Mouse (Mus musculus): ENCODE data around the gene Zbtb11. TPM values are rescaled to one million over a fixed set of nuclear protein-coding genes. Genes with fewer than 3 reads are reported as not detected.

The Zbtb11 gene
- polyA plus RNA-seq, 1 experiment from 2014 or later = 14.2 TPM

DNA sequence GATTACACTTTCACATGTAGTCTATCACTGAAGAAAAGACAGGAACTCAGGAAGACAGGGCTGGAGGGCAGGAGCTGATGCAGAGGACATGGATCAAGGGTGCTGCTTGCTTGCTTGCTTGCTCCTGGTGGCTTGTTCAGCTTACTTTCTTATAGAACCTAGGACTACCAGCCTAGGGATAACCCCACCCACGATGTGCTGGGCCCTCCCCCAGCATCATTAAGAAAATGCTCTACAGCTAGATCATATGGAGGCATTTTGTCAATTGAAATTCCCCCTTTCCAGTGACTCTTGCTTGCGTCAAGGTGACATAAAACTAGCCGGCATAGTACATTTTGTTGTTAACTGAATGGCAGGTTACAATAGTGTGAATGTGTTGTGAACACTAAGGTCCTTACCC is 82.2 kb downstream of the Zbtb11 start:
- H3K4me2 ChIP-seq = no peak overlapping the region
- H3K9ac ChIP-seq = no peak overlapping the region
- no peaks in the 10 kb centered on the region for H3K36me3 ChIP-seq
- H3K27me3 ChIP-seq (replicated peaks) = no peaks in the 10 kb centered on the region
- H3K9me3 ChIP-seq (replicated peaks) = no peaks in the 10 kb centered on the region
- H3K27ac ChIP-seq (ENCODE audit: poor library complexity, severe bottlenecking) = no peak overlapping the region
- no peaks in the 10 kb centered on the region for H3K4me1 ChIP-seq (replicated peaks)
- ATAC-seq (ENCODE audit: insufficient number of reproducible peaks, low FRiP score) = no peak
- WGBS = 80% methylated on average over 3 of the region's 3 CpGs
- no peak overlapping the region for H3K4me3 ChIP-seq

DNA sequence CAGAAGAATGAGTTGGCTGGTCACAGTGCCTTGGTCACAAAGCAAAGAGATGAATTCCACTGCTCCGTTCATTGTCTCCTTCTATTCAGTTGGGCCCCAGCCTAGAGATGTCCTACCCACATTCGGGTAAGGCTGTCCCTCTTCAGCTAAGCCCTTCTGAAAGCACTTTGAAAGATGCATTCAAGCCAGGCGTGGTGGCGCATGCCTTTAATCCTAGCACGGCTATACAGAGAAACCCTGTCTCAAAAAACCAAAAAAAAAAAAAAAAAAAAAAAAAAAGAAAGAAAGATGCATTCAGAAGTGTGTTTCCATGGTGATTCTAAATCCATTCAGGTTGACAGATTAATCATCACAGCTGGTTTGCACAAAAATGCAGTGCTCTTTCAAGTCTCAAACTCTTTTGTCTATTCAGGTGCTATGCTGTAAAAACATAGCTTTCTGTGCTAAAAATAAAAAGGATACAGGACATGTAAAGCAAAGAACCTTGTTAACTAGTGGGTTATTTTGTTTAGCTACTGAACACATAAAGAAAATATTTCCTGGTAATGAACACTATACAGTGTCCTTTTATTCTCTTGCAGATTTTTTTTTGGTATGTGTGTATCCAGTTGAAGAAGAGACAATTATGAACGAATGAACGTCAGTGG is 83.4 kb downstream of the Zbtb11 start:
- WGBS = 70% methylated on average over 7 of the region's 7 CpGs
- Histone ChIP-seq H3K4me3 (no peak overlapping the region), H3K4me1 (replicated peaks) (no peaks in the 10 kb centered on the region), H3K27ac (ENCODE audit: poor library complexity, severe bottlenecking) (no peak overlapping the region), H3K36me3 (no peaks in the 10 kb centered on the region), H3K27me3 (replicated peaks) (no peaks in the 10 kb centered on the region), H3K9ac (no peak overlapping the region), H3K9me3 (replicated peaks) (no peaks in the 10 kb centered on the region), H3K4me2 (no peak overlapping the region)
- no peak for ATAC-seq (ENCODE audit: insufficient number of reproducible peaks, low FRiP score)

DNA sequence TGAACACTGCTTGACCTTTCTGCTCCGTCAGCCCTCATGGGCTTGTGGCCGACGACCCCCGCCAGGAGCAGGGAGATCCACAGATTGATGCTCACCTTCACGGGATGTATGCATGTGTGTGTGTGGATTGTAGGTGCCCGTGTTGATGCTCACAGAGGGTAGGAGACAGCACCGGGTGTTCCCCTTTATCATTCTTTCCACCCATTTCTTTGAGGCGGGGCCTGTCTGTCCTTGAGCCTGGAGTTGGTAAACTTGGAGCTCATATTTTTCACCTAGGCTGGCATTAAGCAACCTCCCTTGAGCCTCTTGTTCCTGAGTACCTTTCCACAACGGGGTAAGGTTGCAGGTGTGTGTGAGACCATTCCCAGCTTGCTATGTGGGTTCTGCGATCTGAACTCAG is 84.5 kb downstream of the Zbtb11 start:
- Histone ChIP-seq H3K4me2 (no peak overlapping the region), H3K9me3 (replicated peaks) (no peaks in the 10 kb centered on the region), H3K4me1 (replicated peaks) (no peaks in the 10 kb centered on the region), H3K36me3 (no peaks in the 10 kb centered on the region), H3K9ac (no peak overlapping the region), H3K4me3 (no peak overlapping the region), H3K27me3 (replicated peaks) (no peaks in the 10 kb centered on the region), H3K27ac (ENCODE audit: poor library complexity, severe bottlenecking) (no peak overlapping the region)
- no peak for ATAC-seq (ENCODE audit: insufficient number of reproducible peaks, low FRiP score)
- WGBS = 74% methylated on average over 10 of the region's 10 CpGs

Other genes starting within 250 kb of the Zbtb11 start
- gene Nfkbiz, start 135.0 kb upstream of the Zbtb11 start, polyA plus RNA-seq (2016; fragmentation: Nextera tagmentation; extraction: Ambion mirVana) = 3.1 and 3.3 TPM in 2 replicates
- 0.66 and 0.74 TPM in 2 replicates for gene Nxpe3, start 78.6 kb upstream of the Zbtb11 start, polyA plus RNA-seq (2016; fragmentation: Nextera tagmentation; extraction: Ambion mirVana)
- 9.8 and 9.9 TPM in 2 replicates for gene Cep97, start 39.0 kb upstream of the Zbtb11 start, polyA plus RNA-seq (2016; fragmentation: Nextera tagmentation; extraction: Ambion mirVana)
- gene Rpl24, start 7.6 kb upstream of the Zbtb11 start, polyA plus RNA-seq (2016; fragmentation: Nextera tagmentation; extraction: Ambion mirVana) = 613 and 621 TPM in 2 replicates
- gene Pcnp, start 55.9 kb downstream of the Zbtb11 start, polyA plus RNA-seq (2016; fragmentation: Nextera tagmentation; extraction: Ambion mirVana) = 177 and 180 TPM in 2 replicates
- gene Trmt10c, start 63.9 kb downstream of the Zbtb11 start, polyA plus RNA-seq (2016; fragmentation: Nextera tagmentation; extraction: Ambion mirVana) = 23.0 and 24.3 TPM in 2 replicates
- gene Senp7, start 74.5 kb downstream of the Zbtb11 start, polyA plus RNA-seq (2016; fragmentation: Nextera tagmentation; extraction: Ambion mirVana) = 20.8 and 24.8 TPM in 2 replicates
- gene Impg2, start 230.4 kb downstream of the Zbtb11 start, polyA plus RNA-seq (2016; fragmentation: Nextera tagmentation; extraction: Ambion mirVana) = 0.08 and 0.13 TPM in 2 replicates

Data from heart, embryonic 12.5 days (tissue).